28 mouse cellular contexts compared by ENCODE assay signal in the genomic region with DNA sequence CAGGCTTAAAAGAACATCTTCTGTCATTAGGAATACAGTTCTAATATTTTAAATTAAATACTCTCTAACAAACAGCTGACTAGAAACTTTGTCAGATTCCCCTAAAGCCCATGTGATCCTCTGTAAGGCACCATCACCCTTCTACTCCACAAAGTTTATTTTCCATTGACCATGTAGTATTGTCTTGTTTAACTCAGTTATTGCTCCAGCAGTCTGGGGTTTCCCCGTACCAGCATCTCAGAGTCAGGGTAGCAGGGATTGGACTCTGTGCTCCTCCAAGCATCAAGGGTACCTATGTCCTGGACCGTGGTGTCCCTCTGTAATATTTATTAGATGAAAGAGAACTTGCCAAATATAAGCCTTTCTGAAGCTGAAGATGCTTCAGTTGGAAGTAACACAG.
"Had no signal": no experiment of that assay in that cellular context is flagged by ENCODE, and none has a peak within 500 bp of the region (broad histone marks: within the 10 kb centered on the region; RNA-seq: fewer than 3 reads in every experiment).

No protein-coding gene starts in this region.

- H3K4me3 ChIP-seq: embryonic facial prominence, embryonic 10.5 days; embryonic facial prominence, embryonic 12.5 days; embryonic facial prominence, embryonic 13.5 days; embryonic facial prominence, embryonic 15.5 days; erythroblast, embryonic 14.5 days; forebrain, embryonic 10.5 days; forebrain, embryonic 12.5 days; forebrain, embryonic 13.5 days; forebrain, embryonic 15.5 days; gastrocnemius, adult 2 months; heart, adult 2 months had no signal

- H3K27me3 ChIP-seq: embryonic facial prominence, embryonic 13.5 days; embryonic facial prominence, embryonic 15.5 days; forebrain, embryonic 15.5 days had no signal

- ATAC-seq: forebrain, embryonic 13.5 days; forebrain, embryonic 14.5 days; forebrain, embryonic 15.5 days; forebrain, embryonic 16.5 days; forebrain, postnatal 0 days had no signal

- H3K4me2 ChIP-seq: embryonic facial prominence, embryonic 12.5 days; embryonic facial prominence, embryonic 13.5 days; embryonic facial prominence, embryonic 15.5 days; forebrain, embryonic 12.5 days; forebrain, embryonic 13.5 days; forebrain, embryonic 15.5 days had no signal

- H3K9me3 ChIP-seq: embryonic facial prominence, embryonic 10.5 days; embryonic facial prominence, embryonic 12.5 days; embryonic facial prominence, embryonic 13.5 days; embryonic facial prominence, embryonic 15.5 days; forebrain, embryonic 10.5 days; forebrain, embryonic 12.5 days; forebrain, embryonic 13.5 days; forebrain, embryonic 15.5 days had no signal

- H3K9ac ChIP-seq: embryonic facial prominence, embryonic 12.5 days; embryonic facial prominence, embryonic 13.5 days; embryonic facial prominence, embryonic 15.5 days; forebrain, embryonic 12.5 days; forebrain, embryonic 13.5 days; forebrain, embryonic 15.5 days; forebrain, postnatal 0 days had no signal

- H3K4me1 ChIP-seq: embryonic facial prominence, embryonic 12.5 days; embryonic facial prominence, embryonic 13.5 days; embryonic facial prominence, embryonic 15.5 days had no signal

- H3K27ac ChIP-seq: embryonic facial prominence, embryonic 10.5 days; embryonic facial prominence, embryonic 12.5 days; embryonic facial prominence, embryonic 13.5 days; embryonic facial prominence, embryonic 15.5 days; forebrain, embryonic 10.5 days; forebrain, embryonic 12.5 days; forebrain, embryonic 13.5 days; forebrain, embryonic 15.5 days; gastrocnemius, adult 2 months; heart, adult 2 months had no signal

- DNase-seq: cerebellum, adult 2 months; cerebellum, adult 8-10 months; cerebellum, adult 9-10 months; cerebellum, adult 9-11 months; cerebellum, postnatal 10 days; cerebellum, postnatal 14 days; cerebellum, postnatal 25 days; cerebellum, postnatal 36 days; embryo, embryonic 11 days; forebrain, postnatal 0 days; gastrocnemius, adult 2 months; gastrocnemius, postnatal 10 days; gastrocnemius, postnatal 14 days; gastrocnemius, postnatal 25 days; gastrocnemius, postnatal 36 days; heart, adult 18-20 months; heart, adult 2 months had no signal

- H3K36me3 ChIP-seq: embryonic facial prominence, embryonic 10.5 days; embryonic facial prominence, embryonic 12.5 days; embryonic facial prominence, embryonic 13.5 days; embryonic facial prominence, embryonic 15.5 days; forebrain, embryonic 10.5 days; forebrain, embryonic 12.5 days; forebrain, embryonic 15.5 days had no signal
